Mouse (Mus musculus) embryonic facial prominence, embryonic 12.5 days (tissue): ENCODE measurements around the gene Emid1. TPM values are rescaled to one million over a fixed set of nuclear protein-coding genes. Genes with fewer than 3 reads are reported as not detected.

Experiments used
- ATAC-seq: fragments of 200-750 bp; cut with Nextera tagmentation; 2 replicates; pipeline ENCODE4 v1.8.0; 2017; ENCODE audit not compliant: insufficient number of reproducible peaks, insufficient read depth, low FRiP score, low TSS enrichment
- H3K27ac ChIP-seq: fragments of 300-500 bp; sonication (generic); 2 replicates; pipeline ENCODE4 v1.5.1; 2016; ENCODE audit warnings: mild to moderate bottlenecking
- H3K27me3 ChIP-seq: fragments of 300-500 bp; sonication (generic); 2 replicates; pipeline ENCODE4 v1.6.1; 2016; ENCODE audit warnings: mild to moderate bottlenecking, moderate library complexity
- H3K36me3 ChIP-seq: fragments of 300-500 bp; sonication (generic); 2 replicates; pipeline ENCODE4 v1.6.1; 2016; ENCODE audit warnings: mild to moderate bottlenecking
- H3K4me1 ChIP-seq: fragments of 300-500 bp; sonication (generic); 2 replicates; pipeline ENCODE4 v1.6.1; 2016
- H3K4me2 ChIP-seq: fragments of 300-500 bp; sonication (generic); replicated peaks from 2 replicates; pipeline ENCODE4 v1.6.1; 2016; ENCODE audit warnings: mild to moderate bottlenecking, moderate library complexity
- H3K4me3 ChIP-seq: fragments of 300-500 bp; sonication (generic); 2 replicates; pipeline ENCODE4 v1.5.1; 2016; ENCODE audit warnings: mild to moderate bottlenecking
- H3K9ac ChIP-seq: fragments of 300-500 bp; sonication (generic); 2 replicates; pipeline ENCODE4 v1.6.1; 2016; ENCODE audit warnings: mild to moderate bottlenecking, moderate library complexity
- H3K9me3 ChIP-seq: fragments of 300-500 bp; sonication (generic); 2 replicates; pipeline ENCODE4 v1.6.1; 2016; ENCODE audit warnings: mild to moderate bottlenecking, moderate library complexity
- WGBS: fragments of 180-500 bp; shearing (Covaris S2); methylation state at CpG from one replicate; pipeline ENCODE4 v1.1.7; 2016; 5-methylcytosine and 5-hydroxymethylcytosine counted together
- polyA plus RNA-seq: library from polyadenylated mRNA; unstranded; fragments of >200 nt; fragmentation: Nextera tagmentation; extraction: Ambion mirVana; gene quantifications from 2 replicates; pipeline ENCODE4 v1.2.1, GENCODE M21; 2016

Emid1 gene
- polyA plus RNA-seq, 1 experiment from 2014 or later, result 27.9 TPM

DNA sequence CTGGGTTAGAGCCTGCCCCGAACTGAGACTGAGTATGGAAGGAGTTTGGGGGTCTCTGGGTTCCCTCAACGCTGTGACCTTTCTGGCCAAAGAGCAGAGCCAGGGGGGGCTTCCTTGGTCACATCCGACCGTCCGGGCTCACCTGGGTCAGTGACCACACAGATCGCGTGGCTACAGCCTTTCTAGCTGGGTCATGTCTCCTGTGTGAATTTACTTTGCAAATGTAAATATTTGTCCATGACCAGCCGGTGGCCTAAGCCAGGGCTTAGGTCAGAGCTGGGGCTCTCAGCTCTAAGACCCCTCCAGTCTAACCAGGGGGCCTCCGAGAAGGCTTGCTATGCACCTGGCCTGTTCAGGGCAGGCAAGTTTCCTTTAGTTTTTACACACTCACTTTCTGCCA is 12.7 kb downstream of the Emid1 start:
- H3K4me1 ChIP-seq, result peaks cover 7% of the 10 kb centered on the region
- no peak overlapping the region for H3K27ac ChIP-seq
- ATAC-seq, result no peak
- WGBS, result 78% methylated on average over 9 of the region's 9 CpGs
- no peak overlapping the region for H3K9ac ChIP-seq
- no peaks in the 10 kb centered on the region for H3K27me3 ChIP-seq
- no peak overlapping the region for H3K4me3 ChIP-seq
- no peaks in the 10 kb centered on the region for H3K9me3 ChIP-seq
- H3K4me2 ChIP-seq, result no peak overlapping the region
- H3K36me3 ChIP-seq, result no peaks in the 10 kb centered on the region

DNA sequence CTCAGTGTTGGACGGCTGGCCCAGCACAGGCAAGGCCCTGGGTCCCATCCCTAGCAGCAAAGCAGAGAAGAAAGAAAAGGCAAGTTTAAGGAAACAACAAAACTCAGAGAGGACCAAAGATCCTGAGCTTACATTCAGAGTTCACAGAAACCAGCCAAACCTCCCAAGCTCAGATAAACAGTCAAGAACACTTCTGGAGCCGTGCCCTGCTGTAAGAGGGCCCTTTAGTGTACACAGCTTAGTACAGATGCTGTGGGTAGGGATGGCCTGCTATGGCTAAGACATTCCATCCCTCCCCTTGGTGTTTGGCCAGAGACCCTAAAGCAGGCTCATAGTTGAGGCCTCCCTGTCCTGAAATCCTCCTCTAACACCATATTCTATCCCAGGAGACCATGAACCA is 13.4 kb downstream of the Emid1 start:
- H3K4me2 ChIP-seq, result no peak overlapping the region
- no peaks in the 10 kb centered on the region for H3K27me3 ChIP-seq
- H3K9ac ChIP-seq, result no peak overlapping the region
- no peaks in the 10 kb centered on the region for H3K9me3 ChIP-seq
- ATAC-seq, result no peak
- H3K36me3 ChIP-seq, result no peaks in the 10 kb centered on the region
- no peak overlapping the region for H3K27ac ChIP-seq
- H3K4me1 ChIP-seq, result peaks cover 7% of the 10 kb centered on the region
- WGBS, result 83% methylated on average over 2 of the region's 2 CpGs
- no peak overlapping the region for H3K4me3 ChIP-seq

DNA sequence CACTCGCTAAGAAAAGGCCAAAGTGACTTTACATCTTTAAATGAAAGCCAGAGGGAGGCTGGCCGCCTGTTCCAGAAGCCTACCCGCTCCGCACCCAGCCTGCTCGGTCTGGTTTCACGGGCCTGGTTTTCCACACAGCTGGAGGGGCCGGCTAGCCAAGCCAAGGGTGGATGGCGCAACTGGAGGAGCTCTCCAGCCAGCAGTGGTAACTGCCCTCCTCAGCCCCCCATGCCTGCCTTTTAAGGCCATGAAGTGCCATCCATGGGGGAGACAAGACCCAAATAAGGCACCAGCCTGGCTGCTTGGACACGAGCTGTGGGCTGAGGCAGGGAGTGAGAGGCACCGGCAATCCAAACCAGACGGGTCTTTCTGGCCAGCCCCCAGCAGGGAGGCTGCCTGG is 16.1 kb downstream of the Emid1 start:
- Histone ChIP-seq H3K9me3 (no peaks in the 10 kb centered on the region), H3K9ac (no peak overlapping the region), H3K4me1 (peaks cover 7% of the 10 kb centered on the region), H3K27me3 (no peaks in the 10 kb centered on the region), H3K36me3 (no peaks in the 10 kb centered on the region), H3K4me2 (no peak overlapping the region), H3K27ac (no peak overlapping the region), H3K4me3 (no peak overlapping the region)
- ATAC-seq, result no peak
- 70% methylated on average over 11 of the region's 11 CpGs for WGBS

DNA sequence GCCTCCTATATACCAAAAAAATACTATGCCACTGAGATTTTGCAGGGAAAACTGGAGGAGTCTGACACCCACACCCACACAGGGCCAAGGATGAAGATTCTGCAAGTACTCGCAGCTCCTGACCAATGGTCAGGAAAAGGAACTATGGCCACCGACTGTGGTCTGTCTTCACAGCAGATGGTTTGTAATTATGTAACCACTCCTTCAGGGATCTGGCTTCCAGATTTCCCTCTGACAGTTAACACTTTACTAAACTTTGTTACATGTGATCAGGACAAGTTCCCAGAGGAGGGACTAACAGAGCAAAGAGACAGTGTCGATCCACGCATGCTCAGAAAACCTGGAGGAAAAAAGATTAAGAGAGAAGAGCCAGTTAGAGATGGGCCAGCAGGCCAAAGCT is 19.3 kb downstream of the Emid1 start:
- WGBS, result 61% methylated on average over 4 of the region's 4 CpGs
- H3K36me3 ChIP-seq, result no peaks in the 10 kb centered on the region
- ATAC-seq, result no peak

DNA sequence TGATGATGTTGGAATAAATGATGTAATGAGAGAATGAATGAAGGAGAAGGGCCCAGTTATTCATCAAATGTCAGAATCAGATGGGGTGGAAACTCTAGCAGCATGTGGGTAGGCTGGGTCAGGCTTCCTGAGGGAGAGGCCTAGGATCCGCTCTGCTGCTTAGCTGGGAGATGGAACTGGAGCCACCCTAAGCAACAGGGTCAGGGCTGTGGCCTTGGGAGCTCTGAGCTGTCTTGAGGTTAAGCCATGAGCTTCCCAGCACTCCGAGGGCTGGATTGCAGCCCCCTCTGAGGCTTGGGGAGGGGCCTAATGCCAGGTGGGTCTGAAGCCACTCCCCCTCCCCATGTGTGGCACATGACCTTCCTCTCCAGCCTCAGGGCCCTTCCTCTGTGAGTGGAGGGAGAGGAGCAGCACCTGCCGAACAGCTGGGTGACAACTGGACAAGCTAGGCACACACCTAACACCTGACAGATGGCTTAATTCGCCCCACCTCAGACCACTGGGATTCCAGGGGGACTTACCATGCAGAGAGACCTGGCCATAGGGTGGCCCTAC is 21.9 kb downstream of the Emid1 start:
- H3K4me2 ChIP-seq, result no peak overlapping the region
- H3K9me3 ChIP-seq, result no peaks in the 10 kb centered on the region
- H3K27ac ChIP-seq, result no peak overlapping the region
- 54% methylated on average over 4 of the region's 4 CpGs for WGBS
- H3K4me1 ChIP-seq, result no peaks in the 10 kb centered on the region
- H3K4me3 ChIP-seq, result no peak overlapping the region
- no peaks in the 10 kb centered on the region for H3K27me3 ChIP-seq
- no peak overlapping the region for H3K9ac ChIP-seq
- no peaks in the 10 kb centered on the region for H3K36me3 ChIP-seq
- ATAC-seq, result no peak

More for the DNA sequence above, 19.3 kb downstream of the Emid1 start:
- Histone ChIP-seq H3K27ac (no peak overlapping the region), H3K4me1 (no peaks in the 10 kb centered on the region), H3K9me3 (no peaks in the 10 kb centered on the region), H3K9ac (no peak overlapping the region), H3K4me2 (no peak overlapping the region), H3K27me3 (no peaks in the 10 kb centered on the region), H3K4me3 (no peak overlapping the region)

DNA sequence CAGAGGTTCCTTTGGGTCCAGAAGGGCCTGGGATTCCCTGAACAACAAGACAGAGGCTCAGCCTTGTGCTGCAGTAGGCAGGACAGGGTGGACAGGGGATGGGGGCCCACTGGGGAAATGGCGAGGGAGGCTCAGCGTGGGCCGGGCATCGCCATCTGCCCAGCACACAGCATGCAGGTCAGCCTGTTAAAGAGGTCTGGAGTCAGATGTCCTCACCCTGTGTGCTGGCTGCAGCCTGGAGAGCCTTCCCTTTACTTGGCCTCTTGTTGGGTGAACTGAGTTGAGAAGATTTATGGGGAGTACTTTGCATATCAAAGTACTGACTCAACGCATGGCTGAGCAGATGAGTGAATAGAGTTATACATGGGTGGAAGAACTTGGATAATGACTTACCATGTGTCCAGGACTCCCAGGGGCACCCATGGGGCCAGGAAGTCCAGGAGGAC is 23.0 kb downstream of the Emid1 start:
- no peaks in the 10 kb centered on the region for H3K9me3 ChIP-seq
- no peaks in the 10 kb centered on the region for H3K36me3 ChIP-seq
- H3K27ac ChIP-seq, result no peak overlapping the region
- whole genome bisulfite sequencing, result 59% methylated on average over 5 of the region's 5 CpGs
- no peak overlapping the region for H3K4me3 ChIP-seq
- ATAC-seq, result no peak; the same call in 1 of the 2 replicates
- H3K4me2 ChIP-seq, result no peak overlapping the region
- no peak overlapping the region for H3K9ac ChIP-seq
- no peaks in the 10 kb centered on the region for H3K4me1 ChIP-seq
- no peaks in the 10 kb centered on the region for H3K27me3 ChIP-seq

DNA sequence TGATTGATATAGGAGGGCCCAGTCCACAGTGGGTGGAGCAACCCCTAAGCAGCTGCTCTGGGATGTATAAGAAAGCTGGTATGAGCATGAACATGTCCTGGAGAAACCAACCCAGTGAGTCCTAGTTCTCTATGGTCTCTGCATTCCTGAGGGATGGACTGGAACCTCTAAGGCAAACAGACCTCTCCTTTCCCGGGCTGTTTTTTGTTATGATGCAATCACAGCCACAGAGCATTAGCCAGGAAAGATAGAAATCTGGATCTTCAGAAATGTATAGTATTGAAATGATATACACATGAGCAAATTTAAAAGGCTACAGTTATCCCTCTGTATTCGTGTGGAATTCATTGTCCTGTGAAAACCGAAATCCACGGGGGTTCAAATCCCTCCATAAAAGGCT is 26.3 kb downstream of the Emid1 start:
- no peak overlapping the region for H3K9ac ChIP-seq
- no peaks in the 10 kb centered on the region for H3K36me3 ChIP-seq
- H3K27ac ChIP-seq, result no peak overlapping the region
- no peak overlapping the region for H3K4me2 ChIP-seq
- no peaks in the 10 kb centered on the region for H3K27me3 ChIP-seq
- no peak for ATAC-seq
- no peaks in the 10 kb centered on the region for H3K4me1 ChIP-seq
- no peaks in the 10 kb centered on the region for H3K9me3 ChIP-seq
- no peak overlapping the region for H3K4me3 ChIP-seq
- 76% methylated on average over 4 of the region's 4 CpGs for WGBS

DNA sequence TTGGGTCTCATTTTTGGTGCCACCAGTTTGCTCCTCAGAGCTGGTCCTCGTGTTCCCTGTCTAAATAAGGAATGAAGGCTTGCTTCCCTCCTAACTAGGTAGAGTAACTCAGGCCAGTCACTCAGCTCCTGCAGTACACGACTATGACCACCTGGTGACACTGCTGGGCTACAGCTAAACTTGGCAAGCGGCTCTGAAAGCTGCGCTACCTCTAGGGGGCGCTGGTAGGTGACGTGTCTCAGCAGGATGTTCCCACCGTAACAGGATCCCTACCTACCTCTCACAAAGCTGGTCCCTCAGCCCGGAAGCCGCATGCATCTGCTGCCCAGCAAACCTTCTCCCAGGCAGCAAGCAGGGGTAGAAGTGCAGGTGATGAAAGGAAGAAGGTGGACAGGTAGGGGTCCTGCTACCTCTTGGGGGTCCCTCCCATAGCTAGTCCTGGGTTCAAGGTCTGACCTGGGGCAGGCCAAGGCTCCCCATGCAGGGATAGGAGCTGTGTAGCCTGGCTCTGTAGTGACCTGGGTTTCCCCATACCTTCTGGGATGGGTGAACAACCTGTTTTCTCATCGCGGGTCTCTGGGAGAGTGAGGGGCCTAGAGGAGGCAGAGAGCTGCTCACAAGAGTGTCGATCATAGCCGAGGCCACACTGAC is 37.0 kb downstream of the Emid1 start:
- 28% methylated on average over 13 of the region's 13 CpGs for WGBS
- Histone ChIP-seq H3K9ac (no peak overlapping the region), H3K4me1 (no peaks in the 10 kb centered on the region), H3K9me3 (no peaks in the 10 kb centered on the region), H3K27ac (no peak overlapping the region), H3K4me2 (no peak overlapping the region), H3K4me3 (no peak overlapping the region), H3K36me3 (no peaks in the 10 kb centered on the region), H3K27me3 (no peaks in the 10 kb centered on the region)
- ATAC-seq, result no peak

DNA sequence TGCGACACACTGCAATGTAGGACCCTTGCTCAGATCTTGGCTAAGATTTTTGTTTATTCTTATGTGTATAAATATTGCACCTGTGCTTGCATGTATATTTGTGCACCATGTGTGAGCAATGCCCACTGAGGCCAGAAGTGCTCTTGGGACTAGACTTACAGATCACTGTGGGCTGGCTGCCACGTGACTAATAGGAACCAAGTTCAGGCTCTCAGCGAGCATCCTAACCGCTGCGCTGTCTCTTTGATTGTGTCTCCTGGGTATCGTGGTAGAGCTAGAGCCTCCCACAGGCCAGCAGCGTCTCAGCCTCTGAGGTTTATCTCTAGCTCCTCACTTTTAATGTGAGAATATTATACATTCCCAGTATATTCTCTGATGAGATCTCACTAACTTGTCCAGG is 38.4 kb downstream of the Emid1 start:
- H3K27ac ChIP-seq, result no peak overlapping the region
- WGBS, result 78% methylated on average over 7 of the region's 7 CpGs

DNA sequence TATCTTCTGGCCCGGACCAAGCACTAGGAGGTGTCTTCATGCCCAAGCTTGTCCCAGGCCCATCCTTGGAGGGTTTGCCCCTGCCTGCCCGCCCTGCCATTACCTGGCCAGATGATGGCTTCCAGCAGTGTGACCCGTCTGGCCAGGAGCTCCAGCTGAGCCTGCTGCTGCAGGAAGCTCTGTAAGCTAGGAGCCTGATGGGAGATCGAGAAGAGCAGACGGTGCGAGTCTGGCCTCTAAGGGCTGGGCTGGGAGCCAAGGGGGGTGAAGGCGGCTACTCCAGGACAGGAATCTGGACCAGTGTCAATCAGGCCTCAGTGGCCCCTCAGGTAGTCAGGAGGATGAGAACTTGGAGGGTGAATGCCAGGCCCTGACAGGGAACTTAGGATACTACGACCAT is 42.6 kb downstream of the Emid1 start:
- Histone ChIP-seq H3K36me3 (peaks cover 4% of the 10 kb centered on the region; the same call in 1 of the 2 replicates), H3K27me3 (no peaks in the 10 kb centered on the region), H3K9ac (no peak overlapping the region), H3K27ac (no peak overlapping the region), H3K9me3 (no peaks in the 10 kb centered on the region), H3K4me3 (no peak overlapping the region), H3K4me1 (no peaks in the 10 kb centered on the region), H3K4me2 (no peak overlapping the region)
- no peak for ATAC-seq
- 71% methylated on average over 8 of the region's 8 CpGs for WGBS

More for the DNA sequence above, 38.4 kb downstream of the Emid1 start:
- Histone ChIP-seq H3K9me3 (no peaks in the 10 kb centered on the region), H3K36me3 (no peaks in the 10 kb centered on the region), H3K4me2 (no peak overlapping the region), H3K4me3 (no peak overlapping the region), H3K27me3 (no peaks in the 10 kb centered on the region), H3K4me1 (no peaks in the 10 kb centered on the region), H3K9ac (no peak overlapping the region)
- ATAC-seq, result no peak

DNA sequence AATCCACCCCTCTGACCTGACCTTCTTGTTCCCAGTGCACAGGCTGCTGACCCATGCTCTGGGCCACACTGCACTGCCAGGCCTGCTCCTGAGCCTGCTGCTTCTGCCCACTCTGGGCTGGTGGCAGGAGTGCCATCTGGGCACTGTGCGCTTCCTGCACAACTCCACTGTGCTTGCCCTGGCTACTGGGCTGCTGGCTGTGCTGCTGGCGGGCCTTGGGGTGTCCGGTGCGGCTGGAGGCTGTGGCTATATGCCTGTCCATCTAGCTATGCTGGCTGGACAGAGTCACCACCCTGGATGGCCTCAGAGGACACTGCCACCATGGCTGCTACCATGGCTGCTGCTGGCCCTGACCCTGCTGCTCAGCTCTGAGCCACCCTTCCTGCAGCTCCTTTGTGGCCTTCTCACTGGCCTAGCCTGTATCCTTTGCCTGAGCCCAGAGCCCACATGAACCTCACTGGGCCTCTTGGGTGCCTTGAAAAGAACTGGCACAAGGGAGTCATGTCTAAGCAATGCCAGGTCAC is 48.0 kb downstream of the Emid1 start:
- Histone ChIP-seq H3K4me2 (no peak overlapping the region), H3K27ac (no peak overlapping the region), H3K9ac (no peak overlapping the region), H3K36me3 (peaks cover 19% of the 10 kb centered on the region), H3K9me3 (no peaks in the 10 kb centered on the region), H3K27me3 (no peaks in the 10 kb centered on the region), H3K4me1 (peaks cover 12% of the 10 kb centered on the region), H3K4me3 (no peak overlapping the region)
- 97% methylated on average over 4 of the region's 4 CpGs for WGBS
- no peak for ATAC-seq

DNA sequence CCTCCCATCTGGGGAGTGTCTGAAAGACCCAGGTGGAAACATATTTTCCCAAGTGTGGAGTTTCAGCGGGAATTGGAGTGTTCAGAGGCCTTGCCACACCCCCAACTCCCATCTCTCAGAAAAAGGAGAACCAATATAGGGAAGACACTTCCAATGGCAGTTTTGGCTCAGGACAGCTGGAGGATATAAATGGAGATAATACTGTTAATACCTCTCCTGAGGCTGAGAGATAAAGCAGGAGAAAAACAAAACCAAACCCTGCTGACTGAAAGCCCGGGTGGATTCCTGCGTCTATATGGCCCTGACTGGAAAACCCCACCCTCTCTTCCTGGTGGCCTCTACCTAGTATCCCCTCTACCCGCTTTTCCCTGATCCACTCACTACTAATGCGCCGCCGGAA is 49.7 kb downstream of the Emid1 start:
- Histone ChIP-seq H3K9me3 (no peaks in the 10 kb centered on the region), H3K4me1 (peaks cover 13% of the 10 kb centered on the region), H3K4me3 (no peak overlapping the region), H3K4me2 (no peak overlapping the region), H3K27me3 (no peaks in the 10 kb centered on the region), H3K27ac (no peak overlapping the region), H3K9ac (no peak overlapping the region), H3K36me3 (peaks cover 19% of the 10 kb centered on the region)
- WGBS, result 90% methylated on average over 7 of the region's 7 CpGs
- ATAC-seq, result no peak
